Mouse (Mus musculus) embryonic fibroblast, embryonic 13.5 days (primary cell): ENCODE measurements around the gene Ccdc63.

Experiments
- CTCF ChIP-seq: IDR thresholded peaks from 2 replicates; pipeline ENCODE4 v1.5.1; 2011; ENCODE audit warnings: mild to moderate bottlenecking, control low read depth, low read length, moderate library complexity, borderline replicate concordance; ENCODE audit not compliant: insufficient read depth
- POLR2A ChIP-seq: IDR thresholded peaks from 2 replicates; pipeline ENCODE4 v1.6.1; 2011; ENCODE audit warnings: low read depth, mild to moderate bottlenecking, control low read depth, low read length, moderate library complexity

- TF ChIP-seq POLR2A (no peak), CTCF (no peak)
Observed at GRCm38 (mm10) chr5:122175402-122175801, 34.8 kb upstream of the Ccdc63 start.
